Mouse (Mus musculus) stomach, postnatal 0 days (tissue): ENCODE results near the gene Ctnna3.

Experiments used
- CTCF ChIP-seq: IDR thresholded peaks from 2 replicates; pipeline ENCODE4 v1.5.1; 2016; ENCODE audit warnings: antibody characterized with exemption, low read depth, mild to moderate bottlenecking, moderate library complexity
- EP300 ChIP-seq: optimal IDR thresholded peaks from 2 replicates; pipeline ENCODE3; 2016; ENCODE audit warnings: antibody characterized with exemption

GRCm38 (mm10) chr10:63637987-63638386 lies 208.1 kb downstream of the Ctnna3 start:
- TF ChIP-seq CTCF (no peak), EP300 (no peak)
